Mouse (Mus musculus) MEL (cell line): ENCODE results near the gene Dgkh. TPM values are rescaled to one million over a fixed set of nuclear protein-coding genes. Genes with fewer than 3 reads are reported as not detected.

Experiments used
- DNase-seq: peaks from one replicate; pipeline ENCODE4 v3.0.0; 2011; ENCODE audit warnings: low read depth, low spot score
- H3K27ac ChIP-seq: 2 replicates; pipeline ENCODE4 v1.5.1; 2012; ENCODE audit warnings: low read depth, mild to moderate bottlenecking, control low read depth, low read length, moderate library complexity; ENCODE audit not compliant: control insufficient read depth
- H3K27me3 ChIP-seq, 2 experiments: fragments of 150-350 bp in 1 of 2; sonication (generic) in 1 of 2; 2 replicates each; pipeline ENCODE4 v1.6.1; 2012; ENCODE audit warnings: low read length in 2 of 2, mild to moderate bottlenecking in 2 of 2, improper control_type of control experiment in 1 of 2, moderate library complexity in 1 of 2; ENCODE audit not compliant: insufficient read depth in 2 of 2, control insufficient read depth in 1 of 2
- H3K36me3 ChIP-seq, 2 experiments: 2 replicates each; pipeline ENCODE4 v1.6.1; 2012 to 2014; ENCODE audit warnings: low read length in 2 of 2, improper control_type of control experiment in 1 of 2, inconsistent platforms in 1 of 2, mild to moderate bottlenecking in 1 of 2; ENCODE audit not compliant: insufficient read depth in 2 of 2, control insufficient read depth in 1 of 2
- H3K4me1 ChIP-seq, 2 experiments: fragments of 150-350 bp in 1 of 2; sonication (generic) in 1 of 2; 2 replicates each; pipeline ENCODE4 v1.6.1; 2012; ENCODE audit warnings: low read length in 2 of 2, improper control_type of control experiment in 1 of 2, mild to moderate bottlenecking in 1 of 2; ENCODE audit not compliant: insufficient read depth in 2 of 2, control insufficient read depth in 1 of 2
- H3K4me3 ChIP-seq, 2 experiments: fragments of 150-350 bp in 1 of 2; sonication (generic) in 1 of 2; 2 replicates each; pipeline ENCODE4 v1.5.1; 2012; ENCODE audit warnings: low read depth in 2 of 2, low read length in 2 of 2, mild to moderate bottlenecking in 2 of 2, moderate library complexity in 2 of 2, control low read depth in 1 of 2, improper control_type of control experiment in 1 of 2; ENCODE audit not compliant: control insufficient read depth in 1 of 2, insufficient read depth in 1 of 2
- H3K79me2 ChIP-seq: 2 replicates; pipeline ENCODE4 v1.6.1; 2012; ENCODE audit warnings: mild to moderate bottlenecking, low read length, moderate library complexity; ENCODE audit not compliant: control insufficient read depth, poor library complexity, insufficient read depth
- H3K9ac ChIP-seq: 2 replicates; pipeline ENCODE4 v1.6.1; 2012; ENCODE audit warnings: low read depth, mild to moderate bottlenecking, control low read depth, low read length, moderate library complexity; ENCODE audit not compliant: control insufficient read depth, poor library complexity, severe bottlenecking
- H3K9me3 ChIP-seq: fragments of 150-350 bp; sonication (generic); replicated peaks from 2 replicates; pipeline ENCODE4 v1.6.1; 2012; ENCODE audit warnings: mild to moderate bottlenecking, low read length, improper control_type of control experiment, moderate library complexity; ENCODE audit not compliant: insufficient read depth
- BHLHE40 ChIP-seq: IDR thresholded peaks from 2 replicates; pipeline ENCODE4 v1.6.1; 2012; ENCODE audit warnings: low read depth, mild to moderate bottlenecking, inconsistent platforms, low read length, improper control_type of control experiment, borderline replicate concordance
- E2F4 ChIP-seq: IDR thresholded peaks from 2 replicates; pipeline ENCODE4 v1.6.1; 2011; ENCODE audit warnings: low read depth, low read length, improper control_type of control experiment, borderline replicate concordance
- ELF1 ChIP-seq: IDR thresholded peaks from 2 replicates; pipeline ENCODE4 v1.6.1; 2014; ENCODE audit warnings: low read depth, mild to moderate bottlenecking, inconsistent platforms, low read length, improper control_type of control experiment, moderate library complexity
- GATA1 ChIP-seq: IDR thresholded peaks from 2 replicates; pipeline ENCODE4 v1.6.1; 2011; ENCODE audit warnings: low read depth, low read length, improper control_type of control experiment
- HCFC1 ChIP-seq: IDR thresholded peaks from 2 replicates; pipeline ENCODE4 v1.6.1; 2012; ENCODE audit warnings: low read depth, mild to moderate bottlenecking, inconsistent platforms, low read length, improper control_type of control experiment, moderate library complexity
- KAT2A ChIP-seq: conservative IDR thresholded peaks from 2 replicates; pipeline ENCODE4 v1.6.1; 2012; ENCODE audit warnings: low read depth, low read length, improper control_type of control experiment, inconsistent platforms
- MAX ChIP-seq: IDR thresholded peaks from 2 replicates; pipeline ENCODE4 v1.6.1; 2011; ENCODE audit warnings: low read length, improper control_type of control experiment
- MEF2A ChIP-seq: IDR thresholded peaks from 2 replicates; pipeline ENCODE4 v1.6.1; 2014; ENCODE audit warnings: low read depth, mild to moderate bottlenecking, inconsistent platforms, low read length, improper control_type of control experiment; ENCODE audit not compliant: poor library complexity, insufficient replicate concordance, severe bottlenecking; ENCODE audit errors: extremely low read depth
- MXI1 ChIP-seq: IDR thresholded peaks from 2 replicates; pipeline ENCODE4 v1.6.1; 2011; ENCODE audit warnings: mild to moderate bottlenecking, low read depth, low read length, improper control_type of control experiment
- MYB ChIP-seq: IDR thresholded peaks from 2 replicates; pipeline ENCODE4 v1.6.1; 2011; ENCODE audit warnings: mild to moderate bottlenecking, low read depth, low read length, improper control_type of control experiment
- MYC ChIP-seq: IDR thresholded peaks from 2 replicates; pipeline ENCODE4 v1.6.1; 2011; ENCODE audit warnings: low read depth, mild to moderate bottlenecking, low read length, improper control_type of control experiment, moderate library complexity
- POLR2AphosphoS5 ChIP-seq: IDR thresholded peaks from 2 replicates; pipeline ENCODE4 v1.6.1; 2012; ENCODE audit warnings: low read depth, borderline replicate concordance, mild to moderate bottlenecking, inconsistent platforms, low read length, moderate library complexity, mixed read lengths
- SIN3A ChIP-seq: IDR thresholded peaks from 2 replicates; pipeline ENCODE4 v1.6.1; 2012; ENCODE audit warnings: low read length, improper control_type of control experiment, inconsistent platforms
- SMC3 ChIP-seq: IDR thresholded peaks from 2 replicates; pipeline ENCODE4 v1.6.1; 2011; ENCODE audit warnings: low read depth, low read length, improper control_type of control experiment
- TBP ChIP-seq: IDR thresholded peaks from 2 replicates; pipeline ENCODE4 v1.8.0; 2011; ENCODE audit warnings: low read depth, low read length, improper control_type of control experiment
- USF1 ChIP-seq: IDR thresholded peaks from 2 replicates; pipeline ENCODE4 v1.6.1; 2014; ENCODE audit warnings: low read depth, mild to moderate bottlenecking, inconsistent platforms, low read length, improper control_type of control experiment, moderate library complexity
- ZNF384 ChIP-seq: IDR thresholded peaks from 2 replicates; pipeline ENCODE4 v1.6.1; 2012; ENCODE audit warnings: low read depth, mild to moderate bottlenecking, inconsistent platforms, low read length, improper control_type of control experiment
- polyA plus RNA-seq, 2 experiments: library from polyadenylated mRNA; stranded (reverse) in 1 of 2; unstranded in 1 of 2; fragments of >175 nt in 1 of 2; fragments of >200 nt in 1 of 2; gene quantifications; 2 replicates each; pipeline versions ENCODE4 v1.2.1 to v1.2.4; 2012; ENCODE audit warnings: low replicate concordance in 2 of 2, low read depth in 1 of 2; ENCODE audit not compliant: insufficient read length in 2 of 2, insufficient read depth in 1 of 2, missing spikeins in 1 of 2
- total RNA-seq: library from RNA; depleted of rRNA; stranded (reverse); fragments of 300-350 nt; gene quantifications from 2 replicates; pipeline ENCODE4 v1.2.3, GENCODE M21; 2012

Dgkh gene
- total and polyA plus RNA-seq, 3 experiments: under 0.01 TPM; not detected in 2

DNA sequence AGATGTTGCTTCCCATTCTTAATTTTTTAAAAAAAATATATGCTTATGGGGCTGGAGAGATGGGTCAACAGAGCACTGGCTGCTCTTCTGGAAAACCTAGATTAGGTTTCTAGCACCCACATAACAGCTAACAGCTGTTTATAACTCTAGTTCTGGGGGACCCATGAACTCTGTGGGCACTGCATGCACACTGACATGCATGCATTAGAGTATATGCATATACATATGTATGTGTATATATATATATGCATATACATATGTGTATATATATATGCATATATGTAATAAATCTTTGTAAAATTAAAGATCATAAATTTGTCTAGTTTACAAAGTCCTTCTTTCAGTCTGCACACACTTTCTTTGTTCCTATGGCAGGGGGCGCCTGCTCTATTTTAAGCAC is 192.8 kb downstream of the Dgkh start:
- TF ChIP-seq HCFC1 (no peak), BHLHE40 (no peak), SIN3A (no peak), MYC (no peak), KAT2A (no peak), E2F4 (no peak), MAX (no peak)
- Histone ChIP-seq H3K27me3 (no peaks in the 10 kb centered on the region), H3K9me3 (no peaks in the 10 kb centered on the region), H3K27ac (no peak overlapping the region), H3K79me2 (peaks cover 10% of the 10 kb centered on the region), H3K4me3 (no peak overlapping the region), H3K36me3 (peaks cover 0 to 7% of the 10 kb centered on the region in 2 experiments; a peak in 2 of 4 replicates), H3K9ac (no peak overlapping the region), H3K4me1 (peaks cover 0 to 8% of the 10 kb centered on the region in 2 experiments; a peak in 1 of 4 replicates)
- no peak for DNase-seq

DNA sequence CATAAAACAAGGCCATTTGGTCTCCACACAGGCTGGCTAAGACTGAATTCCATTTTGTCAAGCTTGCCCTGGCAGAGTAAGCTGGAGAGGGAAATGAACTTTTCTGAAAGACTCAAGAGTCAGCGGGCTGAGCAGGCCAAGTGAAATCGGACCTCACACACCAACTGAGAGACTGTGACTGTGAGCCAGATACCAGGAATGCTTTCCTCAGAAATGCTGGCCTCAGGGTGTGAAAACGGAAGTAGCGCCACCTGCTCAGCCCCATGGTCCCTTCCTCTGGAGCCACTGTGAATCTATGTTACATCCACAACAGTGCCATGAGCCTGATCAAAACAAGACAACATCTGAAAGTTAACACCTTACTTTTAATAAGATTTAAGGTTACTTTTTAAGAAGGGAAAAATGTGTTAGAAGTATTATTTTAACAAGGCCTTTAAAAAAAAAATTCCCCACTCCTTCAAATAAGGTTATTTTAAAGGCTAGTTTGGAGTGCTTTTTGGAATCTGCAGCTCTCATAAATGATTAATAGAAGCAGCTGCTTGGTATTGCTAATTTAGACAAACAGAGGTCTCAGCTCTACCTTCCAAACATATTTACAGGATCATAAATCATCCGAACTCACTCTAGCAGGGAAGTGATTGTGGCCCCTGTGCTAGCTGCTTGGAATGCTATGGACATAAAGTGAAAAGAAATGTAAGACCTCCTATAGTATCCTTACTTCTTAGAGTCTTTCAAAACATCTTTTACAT is 193.8 kb downstream of the Dgkh start:
- H3K27ac ChIP-seq: no peak overlapping the region
- no peak for DNase-seq
- TF ChIP-seq SIN3A (no peak), BHLHE40 (no peak), MYB (no peak), POLR2AphosphoS5 (no peak), MYC (no peak), ELF1 (no peak), TBP (no peak), ZNF384 (no peak), GATA1 (no peak), USF1 (no peak), MEF2A (no peak), E2F4 (no peak), SMC3 (no peak), MXI1 (no peak)
- TF ChIP-seq, all 39 proteins: peak for 0

More for the DNA sequence above, 193.8 kb downstream of the Dgkh start:
- peaks cover 0 to 7% of the 10 kb centered on the region in 2 experiments; a peak in 2 of 4 replicates for H3K36me3 ChIP-seq
- H3K9me3 ChIP-seq: no peaks in the 10 kb centered on the region
- no peaks in the 10 kb centered on the region for H3K27me3 ChIP-seq
- no peak overlapping the region for H3K4me3 ChIP-seq
- H3K9ac ChIP-seq: no peak overlapping the region
- H3K79me2 ChIP-seq: peaks cover 17% of the 10 kb centered on the region
- H3K4me1 ChIP-seq: peaks cover 0 to 8% of the 10 kb centered on the region in 2 experiments; a peak in 1 of 4 replicates
